Mouse (Mus musculus): Measurements from ENCODE around the gene Aimp2.

- TF ChIP-seq CTCF (IDR thresholded peaks at IDR 0.05; ENCODE audit: borderline replicate concordance, extremely low read depth, insufficient read depth, insufficient read length) (no peak), POLR2A (IDR thresholded peaks at IDR 0.05; ENCODE audit: borderline replicate concordance, extremely low read depth, insufficient read depth, insufficient read length, poor library complexity, severe bottlenecking) (no peak)
These were observed 18.2 kb upstream of the Aimp2 start, which contains the start of gene Gm42421 for GRCm38 (mm10) chr5:143927875-143928274.

Measured in brain, embryonic 14.5 days (tissue).